Comparison of ENCODE assay signal across 7 mouse cellular contexts in genomic region chr13:9052049-9052691, GRCm38 (mm10). TPM values are rescaled to one million over a fixed set of nuclear protein-coding genes. Genes with fewer than 3 reads are reported as not detected.
DNase-seq lines count a peak whose midpoint lies in the region; ATAC-seq and TF ChIP-seq lines count a peak whose summit lies in the region.
"Not testable (repeated sequence)": the region's sequence is repeated elsewhere in the genome, so short reads cannot be mapped to it uniquely, and the experiment has no call there.

No protein-coding gene starts in this region.

- peak; percentile 82 for ATAC-seq in liver, embryonic 12.5 days
- ATAC-seq in liver, postnatal 0 days: not testable (repeated sequence)

- H3K4me2 ChIP-seq in liver, embryonic 12.5 days: peak overlapping the region; percentile 53
- peak overlapping the region; percentile 19; the same call in 1 of the 2 replicates for H3K4me2 ChIP-seq in liver, postnatal 0 days (ENCODE audit: low read depth, low read length)
- H3K4me2 ChIP-seq in myocyte (ENCODE audit: low read depth): peak overlapping the region; percentile 6

- not testable (repeated sequence) for H3K36me3 ChIP-seq in liver, embryonic 12.5 days; liver, postnatal 0 days (replicated peaks; ENCODE audit: insufficient read depth, low read length); myocyte (ENCODE audit: control insufficient read depth, insufficient read depth)

- H3K27ac ChIP-seq in liver, embryonic 12.5 days: peak overlapping the region; percentile 32; the same call in 1 of the 2 replicates
- not testable (repeated sequence) for H3K27ac ChIP-seq in liver, postnatal 0 days (ENCODE audit: low read depth)

- not testable (repeated sequence) for H3K4me3 ChIP-seq in liver, embryonic 12.5 days; liver, postnatal 0 days (ENCODE audit: low read depth, low read length); myocyte

- not testable (repeated sequence) for TF ChIP-seq EP300 in liver, postnatal 0 days (IDR thresholded peaks at IDR 0.05; ENCODE audit: low read depth)

- TF ChIP-seq POLR2A in myocyte (IDR thresholded peaks at IDR 0.05; ENCODE audit: insufficient read length, low read depth): not testable (repeated sequence)

- TF ChIP-seq CTCF in liver, postnatal 0 days (IDR thresholded peaks at IDR 0.05; ENCODE audit: low read depth): not testable (repeated sequence)

- H3K79me2 ChIP-seq in myocyte (ENCODE audit: control insufficient read depth, insufficient read depth): not testable (repeated sequence)

- not testable (repeated sequence) for H3K9ac ChIP-seq in liver, embryonic 12.5 days; liver, postnatal 0 days (replicated peaks)

- not testable (repeated sequence) for H3K9me3 ChIP-seq in liver, embryonic 12.5 days (replicated peaks); liver, postnatal 0 days (ENCODE audit: low read length)

- H3K4me1 ChIP-seq in liver, embryonic 12.5 days: peaks cover 15% of the 10 kb centered on the region
- H3K4me1 ChIP-seq in liver, postnatal 0 days (ENCODE audit: insufficient read depth): not testable (repeated sequence)

- peak; percentile 61 for DNase-seq in CD4-positive, CD25-positive, alpha-beta regulatory T cell, adult 2 months (ENCODE audit: low read depth, low spot score)
- DNase-seq in T-cell, adult 2 months (ENCODE audit: low spot score): peak; percentile 3
- DNase-seq in induced T-regulatory cell, adult 2 months (ENCODE audit: low read depth): peak; percentile 45
- peak; percentile 46 for DNase-seq in liver, postnatal 0 days
- peak; percentile 14 for DNase-seq in thymus, postnatal 25 days

- H3ac ChIP-seq in myocyte (ENCODE audit: control insufficient read depth, insufficient read length): not testable (repeated sequence)

- H3K27me3 ChIP-seq in liver, embryonic 12.5 days (replicated peaks); liver, postnatal 0 days (ENCODE audit: insufficient read depth, low read length); myocyte (ENCODE audit: control insufficient read depth, insufficient read depth, insufficient read length): not testable (repeated sequence)

- 24% methylated on average over 10 of the region's 10 CpGs for WGBS in liver, embryonic 12.5 days (ENCODE audit: insufficient replicate concordance)
- 42% methylated on average over 10 of the region's 10 CpGs for WGBS in liver, postnatal 0 days (ENCODE audit: insufficient replicate concordance)

RNA-seq across cellular contexts. Expression of gene Larp4b, which starts 41.5 kb away (rescaled TPM):
- polyA plus RNA-seq in liver, embryonic 12.5 days (2016; fragmentation: Nextera tagmentation; extraction: Ambion mirVana): 39.1 and 39.3 TPM in 2 replicates
- polyA plus RNA-seq in liver, postnatal 0 days (2015; fragmentation: Nextera tagmentation; extraction: Ambion mirVana): 17.4 and 20.3 TPM in 2 replicates
- 20.3 TPM for polyA plus RNA-seq in myocyte (2012; fragmentation: generic; extraction: Trizol)

RNA-seq across cellular contexts. Expression of gene Gtpbp4, which starts 56.3 kb away (rescaled TPM):
- 65.7 and 70.3 TPM in 2 replicates for polyA plus RNA-seq in liver, embryonic 12.5 days (2016; fragmentation: Nextera tagmentation; extraction: Ambion mirVana)
- 35.7 and 38.9 TPM in 2 replicates for polyA plus RNA-seq in liver, postnatal 0 days (2015; fragmentation: Nextera tagmentation; extraction: Ambion mirVana)
- 27.0 TPM for polyA plus RNA-seq in myocyte (2012; fragmentation: generic; extraction: Trizol)

Comparison
In these comparisons a context has a peak if more than half of its experiments do, and no peak if none do; other contexts are left out.
1. DNase-seq: peak in every context shown above with its lines; median percentile 61 in CD4-positive, CD25-positive, alpha-beta regulatory T cell, adult 2 months; 46 in liver, postnatal 0 days; 45 in induced T-regulatory cell, adult 2 months; 14 in thymus, postnatal 25 days; 3 in T-cell, adult 2 months.